Mouse (Mus musculus) intestine, postnatal 0 days (tissue): ENCODE data around the gene Serpinb9b. TPM values are rescaled to one million over a fixed set of nuclear protein-coding genes. Genes with fewer than 3 reads are reported as not detected.
A peak's percentile ranks its signal among the peaks of the same experiment; 100 is the strongest.

Experiments used
- ATAC-seq: fragments of 200-750 bp; cut with Nextera tagmentation; 2 replicates; pipeline ENCODE4 v1.8.0; 2017; ENCODE audit warnings: mild to moderate bottlenecking, moderate TSS enrichment, moderate library complexity
- H3K27ac ChIP-seq: fragments of 300-500 bp; sonication (generic); 2 replicates; pipeline ENCODE4 v1.5.1; 2014; ENCODE audit warnings: mild to moderate bottlenecking, low read depth, low read length, moderate library complexity
- H3K27me3 ChIP-seq: fragments of 300-500 bp; sonication (generic); replicated peaks from 2 replicates; pipeline ENCODE4 v1.6.1; 2014; ENCODE audit warnings: low read length, mixed read lengths; ENCODE audit not compliant: control insufficient read depth, insufficient read depth
- H3K36me3 ChIP-seq: fragments of 300-500 bp; sonication (generic); 2 replicates; pipeline ENCODE4 v1.6.1; 2014; ENCODE audit warnings: mild to moderate bottlenecking, moderate library complexity; ENCODE audit not compliant: control insufficient read depth, insufficient read depth
- H3K4me1 ChIP-seq: fragments of 300-500 bp; sonication (generic); replicated peaks from 2 replicates; pipeline ENCODE4 v1.6.1; 2014; ENCODE audit warnings: antibody characterized with exemption, low read length, mixed read lengths; ENCODE audit not compliant: control insufficient read depth, insufficient read depth
- H3K4me2 ChIP-seq: fragments of 300-500 bp; sonication (generic); replicated peaks from 2 replicates; pipeline ENCODE4 v1.6.1; 2014; ENCODE audit warnings: low read depth, mild to moderate bottlenecking, moderate library complexity
- H3K4me3 ChIP-seq: fragments of 300-500 bp; sonication (generic); 2 replicates; pipeline ENCODE4 v1.5.1; 2014; ENCODE audit warnings: low read depth, low read length
- H3K9ac ChIP-seq: fragments of 300-500 bp; sonication (generic); 2 replicates; pipeline ENCODE4 v1.6.1; 2014; ENCODE audit warnings: mild to moderate bottlenecking, low read depth, low read length
- H3K9me3 ChIP-seq: fragments of 300-500 bp; sonication (generic); 2 replicates; pipeline ENCODE4 v1.6.1; 2016; ENCODE audit warnings: mixed run types; ENCODE audit not compliant: control insufficient read depth
- CTCF ChIP-seq: sonication (generic); IDR thresholded peaks from 2 replicates; pipeline ENCODE4 v1.5.1; 2016; ENCODE audit warnings: low read depth, mild to moderate bottlenecking, control low read depth, antibody characterized with exemption, moderate library complexity
- WGBS: fragments of 180-500 bp; shearing (Covaris S2); extraction: QIAGEN DNeasy Blood & Tissue Kit; methylation state at CpG from one replicate; pipeline ENCODE4 v1.1.7; 2014; 5-methylcytosine and 5-hydroxymethylcytosine counted together
- polyA plus RNA-seq: library from polyadenylated mRNA; unstranded; fragments of >200 nt; fragmentation: Nextera tagmentation; extraction: Ambion mirVana; gene quantifications from 2 replicates; pipeline ENCODE4 v1.2.1, GENCODE M21; 2015

Serpinb9b gene
- polyA plus RNA-seq, 1 experiment from 2014 or later: 1.9 TPM

DNA sequence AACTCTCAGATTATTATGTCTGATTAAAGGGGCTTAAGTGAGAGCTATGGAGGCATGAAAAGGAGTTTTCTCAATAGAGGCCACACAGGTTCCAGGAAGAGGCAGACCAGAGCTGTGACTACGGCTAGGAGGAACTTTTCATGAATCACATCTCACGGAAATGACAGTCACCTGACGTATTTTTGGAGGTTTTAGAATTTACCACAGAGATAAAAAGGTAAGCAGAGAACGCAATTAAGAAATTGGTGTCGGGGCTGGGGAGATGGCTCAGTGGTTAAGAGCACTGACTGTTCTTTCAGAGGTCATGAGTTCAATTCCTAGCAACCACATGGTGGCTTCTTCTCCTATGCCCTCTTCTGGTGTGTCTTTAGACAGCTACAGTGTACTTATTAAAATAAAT is 25.9 kb upstream of the Serpinb9b start:
- ATAC-seq: no peak
- Histone ChIP-seq H3K9ac (no peak overlapping the region), H3K9me3 (no peaks in the 10 kb centered on the region), H3K27ac (no peak overlapping the region), H3K4me1 (no peaks in the 10 kb centered on the region; the same call in 1 of the 2 replicates), H3K4me2 (no peak overlapping the region), H3K27me3 (no peaks in the 10 kb centered on the region), H3K4me3 (no peak overlapping the region), H3K36me3 (no peaks in the 10 kb centered on the region)
- 95% methylated on average over 5 of the region's 5 CpGs for WGBS
- TF ChIP-seq CTCF: no peak

DNA sequence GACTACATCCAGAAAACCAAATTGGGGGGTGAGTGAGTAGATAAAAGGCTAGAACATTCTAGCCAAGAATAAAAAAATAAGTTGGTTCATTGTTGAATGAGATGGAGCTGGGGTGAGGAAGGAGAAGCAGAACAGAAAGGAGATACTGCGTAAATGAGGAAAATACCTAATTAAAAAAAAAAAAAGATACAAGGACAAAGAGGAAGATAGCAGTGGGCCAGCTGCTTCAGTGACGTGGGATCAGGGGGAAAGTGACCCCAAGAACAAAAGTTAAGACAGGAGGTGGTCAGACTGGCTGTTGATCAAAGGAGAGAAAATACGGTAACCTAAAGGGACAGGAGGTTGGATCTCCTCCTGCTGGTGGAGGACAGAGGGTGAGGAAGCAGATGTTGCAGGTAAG is 24.3 kb upstream of the Serpinb9b start, which contains the start of gene Serpinb9:
Gene Serpinb9 (plus strand): TSS at position 301 of the 400 bp plus-strand sequence.
- peak within 1 kb of the TSS; percentile 70 for H3K4me2 ChIP-seq
- peak within 1 kb of the TSS; percentile 55; the same call in 1 of the 2 replicates for H3K9ac ChIP-seq
- H3K27me3 ChIP-seq: no peaks in the 10 kb centered on the region
- no peak for TF ChIP-seq CTCF
- H3K4me3 ChIP-seq: peak within 1 kb of the TSS; percentile 44
- no peaks in the 10 kb centered on the region for H3K36me3 ChIP-seq
- no peak for ATAC-seq
- H3K9me3 ChIP-seq: no peaks in the 10 kb centered on the region
- H3K27ac ChIP-seq: peak within 1 kb of the TSS; percentile 81
- H3K4me1 ChIP-seq: no peaks in the 10 kb centered on the region; the same call in 1 of the 2 replicates
- WGBS: 85% methylated on average over 3 of the region's 3 CpGs

DNA sequence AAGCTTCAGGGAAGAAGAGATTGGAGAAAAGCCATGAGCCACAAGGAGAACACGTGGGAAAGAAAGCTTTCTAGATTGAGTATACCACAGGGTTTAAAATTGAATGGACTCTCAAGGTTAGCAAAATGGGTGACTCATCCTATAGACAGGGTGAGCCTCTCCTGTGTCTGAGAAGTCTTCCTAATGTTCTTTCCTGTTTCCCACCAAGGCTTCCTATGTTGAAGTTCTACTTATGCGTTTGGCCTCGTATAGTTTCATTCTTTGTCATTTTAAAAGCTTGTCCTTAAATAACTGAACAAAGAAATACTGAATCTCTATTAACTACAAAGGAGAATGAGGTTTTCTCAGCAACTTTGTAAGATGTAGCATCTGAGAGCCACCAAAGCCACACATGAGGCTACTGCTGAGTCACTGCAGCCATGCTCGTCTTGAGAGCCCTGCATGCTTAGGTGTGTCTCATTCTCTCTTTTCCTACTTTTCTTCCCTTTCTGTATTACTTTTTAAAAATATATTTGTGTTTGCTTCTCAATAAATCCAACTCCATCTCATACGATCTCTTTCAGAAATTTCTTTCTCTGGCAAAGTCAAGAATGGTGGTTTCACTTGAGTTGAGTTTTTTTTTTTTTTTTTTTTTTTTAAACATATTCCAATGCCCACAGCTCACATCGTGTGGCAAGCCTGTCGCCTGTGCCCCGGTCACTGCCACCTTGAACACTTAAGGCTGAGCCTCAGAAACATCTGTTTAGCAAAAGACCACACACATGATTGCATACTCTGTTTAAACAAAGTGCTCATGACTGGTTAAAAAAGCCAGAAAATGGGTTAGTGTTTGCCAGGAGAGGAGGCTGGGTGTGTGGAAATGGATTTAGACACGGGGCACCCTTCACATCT is 23.4 kb upstream of the Serpinb9b start:
- ATAC-seq: no peak
- TF ChIP-seq CTCF: no peak

DNA sequence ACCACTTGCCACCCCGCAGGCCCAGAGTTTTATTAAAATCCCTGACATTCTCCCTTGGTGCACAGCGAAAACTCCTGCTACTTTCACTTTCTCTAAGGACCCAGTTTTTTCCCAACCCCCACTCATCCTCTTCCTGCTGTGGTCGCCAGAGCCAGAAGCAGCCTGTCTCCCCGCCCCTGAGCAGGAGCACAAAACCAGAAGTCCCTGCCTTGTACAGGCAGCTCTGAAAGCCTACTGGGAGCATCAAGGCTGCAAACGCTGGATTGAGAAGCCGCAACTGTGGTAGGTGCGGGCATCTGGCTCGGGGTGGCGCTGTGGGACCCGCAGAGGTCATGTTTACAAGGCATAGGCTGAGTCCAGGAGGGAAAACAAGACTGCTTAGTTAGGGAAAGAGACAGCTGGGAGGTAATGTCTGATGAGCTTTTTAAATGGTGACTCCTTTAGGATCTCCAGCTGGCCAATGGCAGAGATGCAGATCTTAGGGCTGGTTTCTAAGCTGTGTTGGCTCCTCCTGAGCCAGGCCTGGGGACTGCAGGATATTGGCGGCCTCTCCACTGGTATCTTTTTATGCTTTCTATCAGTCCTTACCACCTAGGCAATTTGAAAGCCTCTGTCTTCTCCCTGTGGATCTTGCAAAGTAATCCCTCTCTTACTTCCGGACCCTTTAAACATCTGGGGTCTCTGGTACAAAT is 22.7 kb upstream of the Serpinb9b start:
- Histone ChIP-seq H3K9ac (peak overlapping the region; percentile 55), H3K4me1 (no peaks in the 10 kb centered on the region; the same call in 1 of the 2 replicates), H3K36me3 (no peaks in the 10 kb centered on the region), H3K4me3 (peak overlapping the region; percentile 44), H3K27ac (peak overlapping the region; percentile 81), H3K27me3 (no peaks in the 10 kb centered on the region), H3K4me2 (peak overlapping the region; percentile 70), H3K9me3 (no peaks in the 10 kb centered on the region)
- ATAC-seq: peak; percentile 79
- WGBS: 16% methylated on average over 12 of the region's 12 CpGs
- TF ChIP-seq CTCF: peak; percentile 89

More for the DNA sequence above, 23.4 kb upstream of the Serpinb9b start:
- Histone ChIP-seq H3K4me1 (no peaks in the 10 kb centered on the region; the same call in 1 of the 2 replicates), H3K9ac (peak overlapping the region; percentile 55; the same call in 1 of the 2 replicates), H3K27ac (peak overlapping the region; percentile 81), H3K4me2 (peak overlapping the region; percentile 70), H3K36me3 (no peaks in the 10 kb centered on the region), H3K27me3 (no peaks in the 10 kb centered on the region), H3K4me3 (peak overlapping the region; percentile 44), H3K9me3 (no peaks in the 10 kb centered on the region)
- WGBS: 55% methylated on average over 9 of the region's 9 CpGs

DNA sequence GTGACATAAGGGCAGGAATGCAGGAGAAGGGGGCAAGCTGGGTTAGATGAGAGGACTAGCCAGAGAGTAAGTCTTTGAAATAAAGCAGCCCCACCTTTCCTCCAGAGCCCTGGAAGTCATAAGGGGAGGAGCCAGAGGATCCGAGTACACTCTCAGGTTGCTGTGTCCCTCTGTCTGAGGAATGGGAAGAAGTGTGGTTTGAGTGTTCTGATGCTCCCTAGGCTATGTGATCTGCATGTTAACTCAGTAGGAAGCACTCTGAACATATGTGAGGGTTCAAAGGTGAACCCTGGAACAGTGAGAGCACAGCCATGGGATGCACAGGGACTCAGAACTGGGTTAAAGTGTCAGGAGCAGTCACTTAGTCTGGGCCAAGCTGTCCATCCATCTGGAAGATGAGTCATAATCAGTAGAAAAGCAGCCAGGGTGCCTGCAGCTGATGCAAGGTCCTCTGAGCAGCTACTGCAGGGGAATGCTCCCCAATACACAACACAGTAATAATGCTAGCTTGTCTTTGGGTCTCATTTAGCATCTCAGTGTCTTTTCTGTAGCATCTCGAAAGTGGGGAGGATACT is 21.6 kb upstream of the Serpinb9b start:
- Histone ChIP-seq H3K4me2 (no peak overlapping the region), H3K9me3 (no peaks in the 10 kb centered on the region), H3K27me3 (no peaks in the 10 kb centered on the region), H3K36me3 (no peaks in the 10 kb centered on the region), H3K4me1 (no peaks in the 10 kb centered on the region; the same call in 1 of the 2 replicates), H3K27ac (0 out of 2 replicates have a peak overlapping the region, but pooled peaks have one; percentile 81), H3K9ac (no peak overlapping the region), H3K4me3 (no peak overlapping the region; the same call in 1 of the 2 replicates)
- ATAC-seq: peak; percentile 32; the same call in 1 of the 2 replicates
- 47% methylated on average over 2 of the region's 2 CpGs for WGBS
- no peak for TF ChIP-seq CTCF
